Mouse (Mus musculus) right cerebral cortex, adult 2 months (tissue): ENCODE measurements around the gene Zkscan17.

Experiments
- DNase-seq, 2 experiments: peaks; one replicate each; pipeline ENCODE4 v3.0.0; 2021 to 2022; ENCODE audit warnings: low spot score in 2 of 2

Zkscan17 gene

GRCm38 (mm10) chr11:59460459-59460858 is 66.1 kb downstream of the Zkscan17 start:
- no peak for DNase-seq

- peak in 1 of 2 experiments; percentile 48 for DNase-seq
These were observed 67.6 kb downstream of the Zkscan17 start for GRCm38 (mm10) chr11:59458973-59459372.

- DNase-seq = no peak
These were observed 69.7 kb downstream of the Zkscan17 start for GRCm38 (mm10) chr11:59456891-59457290.

GRCm38 (mm10) chr11:59456346-59456745 is 70.2 kb downstream of the Zkscan17 start:
- DNase-seq = no peak

GRCm38 (mm10) chr11:59451086-59451485 is 75.5 kb downstream of the Zkscan17 start, which contains the start of gene Snap47:
Gene Snap47, minus strand, starts transcription at chr11:59451186.
- no peak for DNase-seq

GRCm38 (mm10) chr11:59450230-59450771 is 76.2 kb downstream of the Zkscan17 start:
- DNase-seq = no peak

- peak; percentile 93 to 94 for DNase-seq
These were observed 76.8 kb downstream of the Zkscan17 start, which contains the start of gene Jmjd4 for GRCm38 (mm10) chr11:59449741-59450229. Gene Jmjd4, plus strand, starts transcription at chr11:59450045.

GRCm38 (mm10) chr11:59443102-59443501 is 83.4 kb downstream of the Zkscan17 start:
- DNase-seq = no peak

GRCm38 (mm10) chr11:59437954-59438353 is 88.6 kb downstream of the Zkscan17 start:
- DNase-seq = no peak
